Mouse (Mus musculus): Measurements from ENCODE around the gene Slc51b. TPM values are rescaled to one million over a fixed set of nuclear protein-coding genes. Genes with fewer than 3 reads are reported as not detected.

Gene Slc51b
- polyA plus RNA-seq, 1 experiment from 2014 or later = not detected

DNA sequence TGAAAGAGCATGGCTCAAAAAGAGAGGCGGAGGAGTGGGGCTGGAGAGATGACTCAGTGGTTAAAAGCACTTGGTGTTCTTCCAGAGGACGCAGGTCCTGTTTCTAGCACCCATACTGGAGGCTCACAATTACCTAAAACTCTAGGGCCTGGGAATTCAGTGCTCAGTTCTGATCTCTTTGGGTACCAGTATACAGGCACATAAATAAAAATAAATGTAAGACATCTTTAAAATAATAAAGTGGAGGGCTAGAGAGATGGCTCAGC is 17.6 kb downstream of the Slc51b start:
- Histone ChIP-seq H3K36me3 (ENCODE audit: control insufficient read depth, insufficient read depth, low read length) (no peaks in the 10 kb centered on the region), H3K27me3 (ENCODE audit: control insufficient read depth, insufficient read depth, low read length) (no peaks in the 10 kb centered on the region), H3K9me3 (ENCODE audit: control insufficient read depth, low read length) (no peaks in the 10 kb centered on the region), H3K4me3 (ENCODE audit: low read depth, low read length) (no peak overlapping the region), H3K4me2 (ENCODE audit: low read depth) (no peak overlapping the region), H3K4me1 (ENCODE audit: control insufficient read depth, insufficient read depth, low read length) (no peaks in the 10 kb centered on the region), H3K9ac (ENCODE audit: low read length) (no peak overlapping the region), H3K27ac (ENCODE audit: low read depth, low read length) (no peak overlapping the region)
- DNase-seq (ENCODE audit: low spot score) (no peak), ATAC-seq (ENCODE audit: insufficient read depth, low FRiP score, low TSS enrichment) (no peak)
- 92% methylated on average over 2 of the region's 2 CpGs for whole genome bisulfite sequencing

DNA sequence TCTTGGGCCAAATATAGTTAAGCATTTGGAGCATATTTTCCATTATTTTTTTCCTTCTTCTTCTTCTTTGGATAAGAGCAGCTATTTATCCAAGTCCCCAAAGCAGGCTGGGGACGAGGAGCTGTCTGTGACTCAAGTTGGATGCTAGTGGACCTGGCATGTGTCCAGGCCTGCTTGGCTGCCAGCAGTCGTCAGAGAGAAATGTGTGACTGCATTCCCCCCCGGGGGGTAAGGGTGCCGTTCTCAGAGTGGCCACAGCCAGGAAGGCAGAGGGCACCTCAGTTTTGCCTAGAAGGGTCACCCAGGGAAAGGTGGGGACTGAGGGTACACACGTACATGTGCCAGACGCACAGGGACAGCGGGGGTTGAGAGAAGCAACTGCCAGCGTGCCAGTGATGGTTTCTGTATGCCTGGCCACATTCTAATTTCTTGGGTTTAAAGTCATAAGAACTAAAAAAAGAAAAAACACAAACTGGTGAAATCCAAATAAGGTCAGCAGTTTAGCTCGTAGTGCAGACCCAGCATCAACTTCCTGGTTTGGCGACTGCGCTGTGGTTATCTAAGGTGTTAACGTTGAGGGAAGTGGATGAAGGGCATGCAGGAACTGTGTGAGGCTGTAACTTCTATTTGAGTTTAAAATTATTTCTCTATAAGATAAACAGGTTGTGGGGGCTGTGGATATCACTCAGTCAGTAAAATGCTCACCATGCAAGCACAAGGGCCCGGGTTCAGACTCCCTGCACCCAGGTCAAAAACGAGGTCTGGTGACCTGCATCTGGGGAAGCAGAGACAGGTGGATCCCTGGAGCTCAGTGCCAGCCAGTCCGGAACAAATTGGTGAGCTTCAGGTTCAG is 18.2 kb downstream of the Slc51b start:
- H3K27ac ChIP-seq (ENCODE audit: low read depth, low read length) = no peak overlapping the region
- H3K9ac ChIP-seq (ENCODE audit: low read length) = no peak overlapping the region
- no peaks in the 10 kb centered on the region for H3K27me3 ChIP-seq (ENCODE audit: control insufficient read depth, insufficient read depth, low read length)
- no peak overlapping the region for H3K4me2 ChIP-seq (ENCODE audit: low read depth)
- H3K9me3 ChIP-seq (ENCODE audit: control insufficient read depth, low read length) = no peaks in the 10 kb centered on the region
- 83% methylated on average over 15 of the region's 15 CpGs for WGBS
- no peak overlapping the region for H3K4me3 ChIP-seq (ENCODE audit: low read depth, low read length)
- H3K4me1 ChIP-seq (ENCODE audit: control insufficient read depth, insufficient read depth, low read length) = no peaks in the 10 kb centered on the region
- DNase-seq (ENCODE audit: low spot score) = no peak
- no peak for ATAC-seq (ENCODE audit: insufficient read depth, low FRiP score, low TSS enrichment)
- H3K36me3 ChIP-seq (ENCODE audit: control insufficient read depth, insufficient read depth, low read length) = no peaks in the 10 kb centered on the region

DNA sequence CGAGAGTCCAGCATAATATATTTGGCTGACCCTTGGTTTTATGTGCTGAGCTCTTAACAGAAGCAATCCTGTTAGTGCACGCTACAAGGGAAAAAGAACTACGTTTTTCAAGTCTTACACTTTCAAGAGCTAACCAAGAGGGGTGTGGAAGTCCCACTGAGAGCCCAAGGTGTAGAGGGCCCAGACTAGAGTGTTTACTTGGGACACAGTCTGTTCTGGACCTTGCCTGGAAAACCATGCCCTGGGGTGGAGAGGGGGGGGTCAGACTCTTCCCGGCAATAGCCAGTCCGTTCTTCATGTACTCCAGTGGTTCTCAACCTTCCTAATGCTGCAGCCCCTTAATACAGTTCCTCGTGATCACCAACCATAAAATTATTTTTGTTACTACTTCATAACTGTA is 22.8 kb downstream of the Slc51b start:
- Histone ChIP-seq H3K9me3 (ENCODE audit: control insufficient read depth, low read length) (no peaks in the 10 kb centered on the region), H3K4me1 (ENCODE audit: control insufficient read depth, insufficient read depth, low read length) (no peaks in the 10 kb centered on the region; the same call in 1 of the 2 replicates), H3K27ac (ENCODE audit: low read depth, low read length) (no peak overlapping the region), H3K27me3 (ENCODE audit: control insufficient read depth, insufficient read depth, low read length) (no peaks in the 10 kb centered on the region), H3K4me2 (ENCODE audit: low read depth) (no peak overlapping the region), H3K4me3 (ENCODE audit: low read depth, low read length) (no peak overlapping the region), H3K36me3 (ENCODE audit: control insufficient read depth, insufficient read depth, low read length) (no peaks in the 10 kb centered on the region), H3K9ac (ENCODE audit: low read length) (no peak overlapping the region)
- ATAC-seq (ENCODE audit: insufficient read depth, low FRiP score, low TSS enrichment) (no peak), DNase-seq (ENCODE audit: low spot score) (no peak)
- 89% methylated on average over 6 of the region's 6 CpGs for WGBS

DNA sequence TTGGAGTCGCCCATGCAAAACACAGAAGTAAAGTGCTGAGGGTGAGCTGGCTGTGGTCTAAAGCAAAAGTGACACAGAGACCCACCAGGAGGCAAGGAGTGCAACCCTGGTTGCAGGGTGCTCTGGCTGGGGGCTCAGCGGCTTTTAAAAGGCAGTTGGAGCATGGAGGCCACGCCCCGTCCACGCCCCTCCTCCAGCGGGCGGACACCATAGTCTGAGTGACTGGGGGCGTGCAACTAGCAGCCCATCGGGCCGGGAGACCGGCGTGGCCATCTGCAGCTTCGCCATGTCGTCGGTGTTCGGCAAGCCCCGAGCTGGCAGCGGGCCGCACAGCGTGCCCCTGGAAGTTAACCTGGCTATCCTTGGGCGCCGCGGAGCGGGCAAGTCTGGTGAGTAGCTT is 24.5 kb downstream of the Slc51b start, which contains the start of gene Rasl12:
Gene Rasl12 (plus strand): TSS at position 228 of the 400 bp plus-strand sequence.
- peak; percentile 55; the same call in 1 of the 2 replicates for ATAC-seq (ENCODE audit: insufficient read depth, low FRiP score, low TSS enrichment)
- Histone ChIP-seq H3K27me3 (ENCODE audit: control insufficient read depth, insufficient read depth, low read length) (no peaks in the 10 kb centered on the region), H3K9me3 (ENCODE audit: control insufficient read depth, low read length) (no peaks in the 10 kb centered on the region), H3K27ac (ENCODE audit: low read depth, low read length) (no peak within 1 kb of the TSS), H3K4me3 (ENCODE audit: low read depth, low read length) (peak within 1 kb of the TSS; percentile 43), H3K4me1 (ENCODE audit: control insufficient read depth, insufficient read depth, low read length) (no peaks in the 10 kb centered on the region; the same call in 1 of the 2 replicates), H3K36me3 (ENCODE audit: control insufficient read depth, insufficient read depth, low read length) (no peaks in the 10 kb centered on the region), H3K9ac (ENCODE audit: low read length) (peak within 1 kb of the TSS; percentile 64), H3K4me2 (ENCODE audit: low read depth) (peak within 1 kb of the TSS; percentile 72)
- WGBS = under 1% methylated on average over 24 of the region's 24 CpGs
- peak; percentile 84 for DNase-seq (ENCODE audit: low spot score)

DNA sequence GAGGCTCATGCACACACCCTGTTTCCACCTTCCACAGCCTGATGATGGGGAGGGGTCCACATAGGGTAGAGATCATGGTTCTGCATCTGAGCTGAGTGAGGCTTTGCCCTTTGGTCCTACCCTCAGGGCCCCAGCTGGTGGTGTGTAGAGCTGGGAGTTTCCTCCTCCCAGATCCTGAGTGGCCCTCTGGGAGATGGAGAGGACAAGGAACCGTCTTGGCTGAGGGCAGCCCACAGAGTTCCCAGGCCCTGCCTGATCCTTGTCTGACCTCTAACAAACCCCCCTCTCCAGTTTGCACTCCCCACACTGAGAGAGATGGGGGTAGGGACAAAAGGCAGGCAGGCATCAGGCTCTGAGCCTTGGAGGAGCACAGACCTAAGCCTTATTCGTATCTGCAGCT is 28.4 kb downstream of the Slc51b start:
- no peak for DNase-seq (ENCODE audit: low spot score)
- ATAC-seq (ENCODE audit: insufficient read depth, low FRiP score, low TSS enrichment) = no peak
- 68% methylated on average over 2 of the region's 2 CpGs for WGBS
- H3K4me2 ChIP-seq (ENCODE audit: low read depth) = no peak overlapping the region
- H3K9me3 ChIP-seq (ENCODE audit: control insufficient read depth, low read length) = no peaks in the 10 kb centered on the region
- H3K36me3 ChIP-seq (ENCODE audit: control insufficient read depth, insufficient read depth, low read length) = no peaks in the 10 kb centered on the region
- peaks cover 4% of the 10 kb centered on the region; the same call in 1 of the 2 replicates for H3K4me1 ChIP-seq (ENCODE audit: control insufficient read depth, insufficient read depth, low read length)
- no peak overlapping the region for H3K4me3 ChIP-seq (ENCODE audit: low read depth, low read length)
- no peak overlapping the region for H3K9ac ChIP-seq (ENCODE audit: low read length)
- no peak overlapping the region for H3K27ac ChIP-seq (ENCODE audit: low read depth, low read length)
- H3K27me3 ChIP-seq (ENCODE audit: control insufficient read depth, insufficient read depth, low read length) = peaks cover 29% of the 10 kb centered on the region

DNA sequence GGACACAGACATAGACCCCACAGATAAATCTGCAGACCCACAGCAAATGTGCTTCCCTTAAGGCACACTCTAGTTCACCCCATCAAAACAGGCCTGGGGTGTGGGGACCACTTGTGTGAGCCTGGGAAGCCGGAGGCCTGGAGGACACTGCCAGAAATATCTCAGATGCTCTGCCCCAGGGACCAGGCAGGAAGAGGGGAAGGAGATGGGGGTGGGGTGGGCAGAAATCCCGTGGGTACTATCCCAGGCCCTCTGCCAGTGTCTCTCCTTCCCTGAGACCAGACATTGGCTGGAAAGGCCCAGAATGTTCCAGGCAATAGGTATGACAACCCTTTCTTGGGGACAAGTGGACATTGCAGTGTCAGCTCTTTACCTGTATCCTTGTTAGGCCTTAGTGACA is 29.1 kb downstream of the Slc51b start:
- H3K4me2 ChIP-seq (ENCODE audit: low read depth) = no peak overlapping the region
- 58% methylated on average over 2 of the region's 2 CpGs for WGBS
- H3K4me3 ChIP-seq (ENCODE audit: low read depth, low read length) = no peak overlapping the region
- no peaks in the 10 kb centered on the region for H3K36me3 ChIP-seq (ENCODE audit: control insufficient read depth, insufficient read depth, low read length)
- H3K9ac ChIP-seq (ENCODE audit: low read length) = no peak overlapping the region
- ATAC-seq (ENCODE audit: insufficient read depth, low FRiP score, low TSS enrichment) = no peak
- no peaks in the 10 kb centered on the region for H3K9me3 ChIP-seq (ENCODE audit: control insufficient read depth, low read length)
- no peak overlapping the region for H3K27ac ChIP-seq (ENCODE audit: low read depth, low read length)
- DNase-seq (ENCODE audit: low spot score) = no peak
- H3K27me3 ChIP-seq (ENCODE audit: control insufficient read depth, insufficient read depth, low read length) = peaks cover 29% of the 10 kb centered on the region
- peaks cover 4% of the 10 kb centered on the region; the same call in 1 of the 2 replicates for H3K4me1 ChIP-seq (ENCODE audit: control insufficient read depth, insufficient read depth, low read length)

DNA sequence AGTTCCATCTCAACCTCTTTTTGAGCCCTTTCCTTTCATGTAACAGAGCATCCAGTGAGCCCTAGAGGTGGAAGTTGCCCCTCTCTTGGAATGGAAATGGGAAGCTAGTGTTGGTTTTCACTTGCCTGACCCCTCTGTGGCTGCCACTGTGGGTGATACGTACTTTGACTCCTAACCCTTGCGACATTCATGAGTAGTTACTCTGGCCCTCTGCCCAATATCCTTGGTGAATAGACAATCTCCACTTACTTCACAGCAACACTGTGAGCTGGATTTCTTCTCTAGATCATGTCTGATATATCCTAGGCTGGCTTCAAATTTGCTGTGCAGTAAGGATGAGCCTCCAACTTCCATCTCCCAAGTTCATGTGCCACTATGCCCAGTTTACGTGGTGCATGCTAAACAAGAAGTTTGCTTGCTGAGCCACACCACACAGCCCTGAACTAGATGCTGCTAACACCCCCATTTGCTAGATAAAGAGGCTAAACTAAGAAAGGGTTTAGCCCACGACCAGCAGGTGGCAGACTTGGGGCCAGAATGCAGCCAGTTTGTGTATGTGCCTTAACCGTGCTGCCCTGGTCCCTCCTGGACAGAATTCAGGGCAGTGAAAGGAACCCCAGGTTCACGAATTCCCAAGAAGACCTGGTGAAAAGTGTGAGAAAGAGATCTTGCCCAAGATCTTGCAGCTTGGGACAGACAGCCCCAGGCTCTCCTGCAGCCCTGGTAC is 30.0 kb downstream of the Slc51b start:
- no peak overlapping the region for H3K27ac ChIP-seq (ENCODE audit: low read depth, low read length)

DNA sequence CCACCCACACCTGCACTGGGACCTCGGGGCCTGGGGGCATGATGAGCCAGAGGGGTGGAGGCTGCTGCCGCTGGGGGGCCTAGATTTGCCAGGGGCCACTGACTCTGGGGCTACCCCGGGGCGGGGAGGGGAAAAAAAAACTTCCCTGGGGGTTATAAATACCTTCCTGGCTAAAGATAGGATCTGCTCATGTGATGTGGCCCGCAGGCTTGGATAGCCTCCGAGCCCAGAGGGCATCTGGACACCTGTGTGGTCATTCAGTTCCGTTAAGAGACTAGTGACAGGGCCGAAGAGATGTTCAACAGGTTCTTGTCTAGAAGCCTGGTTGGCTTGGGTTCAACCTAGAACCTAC is 31.2 kb downstream of the Slc51b start, which contains the start of gene Kbtbd13:
Gene Kbtbd13 (minus strand): TSS at position 40 of the 352 bp plus-strand sequence.
- Histone ChIP-seq H3K36me3 (ENCODE audit: control insufficient read depth, insufficient read depth, low read length) (no peaks in the 10 kb centered on the region), H3K4me1 (ENCODE audit: control insufficient read depth, insufficient read depth, low read length) (0 out of 2 replicates have a peak, but pooled peaks cover 4% of the 10 kb centered on the region), H3K27ac (ENCODE audit: low read depth, low read length) (no peak within 1 kb of the TSS), H3K4me2 (ENCODE audit: low read depth) (peak within 1 kb of the TSS; percentile 46), H3K27me3 (ENCODE audit: control insufficient read depth, insufficient read depth, low read length) (peaks cover 29% of the 10 kb centered on the region), H3K9ac (ENCODE audit: low read length) (peak within 1 kb of the TSS; percentile 22), H3K9me3 (ENCODE audit: control insufficient read depth, low read length) (no peaks in the 10 kb centered on the region), H3K4me3 (ENCODE audit: low read depth, low read length) (peak within 1 kb of the TSS; percentile 34)
- DNase-seq (ENCODE audit: low spot score) (no peak), ATAC-seq (ENCODE audit: insufficient read depth, low FRiP score, low TSS enrichment) (no peak)
- 38% methylated on average over 8 of the region's 8 CpGs for WGBS

More for the DNA sequence above, 30.0 kb downstream of the Slc51b start:
- 32% methylated on average over 6 of the region's 6 CpGs for WGBS
- DNase-seq (ENCODE audit: low spot score) (peak; percentile 73), ATAC-seq (ENCODE audit: insufficient read depth, low FRiP score, low TSS enrichment) (no peak)
- H3K27me3 ChIP-seq (ENCODE audit: control insufficient read depth, insufficient read depth, low read length) = peaks cover 29% of the 10 kb centered on the region
- no peaks in the 10 kb centered on the region for H3K9me3 ChIP-seq (ENCODE audit: control insufficient read depth, low read length)
- H3K4me2 ChIP-seq (ENCODE audit: low read depth) = no peak overlapping the region
- H3K36me3 ChIP-seq (ENCODE audit: control insufficient read depth, insufficient read depth, low read length) = no peaks in the 10 kb centered on the region
- H3K4me1 ChIP-seq (ENCODE audit: control insufficient read depth, insufficient read depth, low read length) = 0 out of 2 replicates have a peak, but pooled peaks cover 4% of the 10 kb centered on the region
- H3K4me3 ChIP-seq (ENCODE audit: low read depth, low read length) = no peak overlapping the region
- H3K9ac ChIP-seq (ENCODE audit: low read length) = no peak overlapping the region

Data from neural tube, embryonic 11.5 days (tissue).